Mouse (Mus musculus): Measurements from ENCODE around the gene Clcn3.
A peak's percentile ranks its signal among the peaks of the same experiment; 100 is the strongest.
"Not testable (repeated sequence)": the region's sequence is repeated elsewhere in the genome, so short reads cannot be mapped to it uniquely, and the experiment has no call there.

Gene Clcn3

DNA sequence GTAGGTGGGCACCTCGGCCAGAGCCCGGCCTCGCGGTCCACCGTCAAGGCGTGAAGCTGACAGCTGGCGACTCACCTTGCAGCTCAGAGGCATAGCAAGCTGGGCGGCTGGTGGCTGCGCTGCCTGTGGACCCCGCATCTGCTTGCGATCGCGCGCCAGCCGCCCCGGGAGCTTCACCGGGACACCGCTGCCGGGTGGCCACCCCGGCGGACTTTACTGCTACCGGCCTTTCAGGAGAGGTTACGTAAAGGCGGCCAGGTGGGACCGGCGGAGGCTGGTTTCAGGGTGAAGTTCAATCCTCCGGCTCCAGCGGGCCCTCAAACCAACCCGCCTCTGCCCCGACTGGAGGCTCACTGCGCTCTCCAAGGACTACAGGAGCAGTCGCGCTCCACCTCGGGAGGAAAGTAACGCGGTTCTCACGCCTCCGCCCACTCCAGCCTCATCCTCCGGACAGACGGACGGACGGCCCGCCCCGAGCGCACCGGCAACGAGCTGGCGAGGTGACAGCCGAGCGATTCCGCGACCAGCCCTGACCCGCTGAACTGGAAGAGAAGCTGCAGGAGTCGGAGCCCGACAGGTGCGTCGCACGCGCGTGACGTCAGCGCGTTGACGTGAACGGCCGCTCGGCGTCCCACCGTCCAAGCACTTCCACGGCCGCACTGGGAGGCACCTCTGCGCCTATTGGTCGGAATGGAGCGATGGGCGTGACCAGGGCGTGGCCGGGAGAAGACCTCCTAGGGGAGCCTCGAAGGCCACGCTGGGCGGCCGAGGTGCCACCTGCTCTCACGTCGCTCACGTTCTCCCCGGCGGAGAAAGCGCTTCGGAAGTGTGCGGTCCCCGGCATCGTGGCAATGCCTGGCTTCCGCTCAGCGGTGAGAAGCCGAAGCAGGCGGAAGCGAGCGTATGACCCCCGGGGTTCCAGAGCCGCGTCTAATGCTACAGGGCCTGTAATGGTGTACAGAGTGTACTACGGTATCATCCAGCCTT, at the start of gene Clcn3:
TSS of gene Clcn3 (minus strand) at position 600 of the 987 bp plus-strand sequence.
- DNase-seq: peak; percentile 98

DNA sequence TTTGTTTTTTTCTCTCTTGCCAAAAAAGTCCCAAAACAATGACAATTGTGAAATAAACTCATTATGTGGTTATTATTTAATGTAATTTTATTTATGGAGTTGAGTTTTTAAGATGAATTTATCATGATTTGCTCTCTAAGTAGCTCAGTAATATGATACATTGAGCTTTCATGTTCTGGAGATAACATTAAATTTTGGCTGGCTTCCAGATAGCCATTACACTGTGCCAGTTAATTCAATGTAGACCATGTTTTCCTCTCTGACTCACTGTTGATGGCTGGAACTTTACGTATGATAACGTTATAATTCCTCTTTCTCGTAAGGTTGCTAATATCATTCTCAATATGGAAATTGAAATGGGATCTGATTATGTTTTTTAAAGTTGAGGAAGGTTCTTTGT, 13.4 kb upstream of the Clcn3 start:
- DNase-seq: no peak

DNA sequence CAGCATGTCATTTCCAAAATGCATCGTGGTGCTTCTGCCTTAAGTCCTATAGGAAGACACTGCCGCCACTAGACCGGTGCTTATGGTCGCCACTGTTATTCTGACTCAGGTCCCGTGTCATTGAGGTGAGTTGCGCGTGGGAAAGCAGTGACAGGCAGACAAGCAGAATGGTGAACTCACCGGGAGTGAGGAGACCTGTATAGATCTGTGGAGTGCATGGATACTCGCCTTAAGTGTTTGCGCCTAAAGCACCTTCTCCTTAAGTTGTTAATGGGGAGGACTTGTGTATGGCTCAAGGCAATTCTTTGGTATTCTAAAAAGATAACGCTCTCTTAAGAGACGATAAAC, 10.5 kb upstream of the Clcn3 start:
- DNase-seq: no peak

- peak; percentile 96 for DNase-seq
Measured at GRCm38 (mm10) chr8:60992910-60993638, 10.0 kb upstream of the Clcn3 start, which contains the start of gene Nek1. Nek1 (plus strand) TSS chr8:60993195.

GRCm38 (mm10) chr8:60992561-60992909, 9.4 kb upstream of the Clcn3 start:
- DNase-seq: peak; percentile 84

DNA sequence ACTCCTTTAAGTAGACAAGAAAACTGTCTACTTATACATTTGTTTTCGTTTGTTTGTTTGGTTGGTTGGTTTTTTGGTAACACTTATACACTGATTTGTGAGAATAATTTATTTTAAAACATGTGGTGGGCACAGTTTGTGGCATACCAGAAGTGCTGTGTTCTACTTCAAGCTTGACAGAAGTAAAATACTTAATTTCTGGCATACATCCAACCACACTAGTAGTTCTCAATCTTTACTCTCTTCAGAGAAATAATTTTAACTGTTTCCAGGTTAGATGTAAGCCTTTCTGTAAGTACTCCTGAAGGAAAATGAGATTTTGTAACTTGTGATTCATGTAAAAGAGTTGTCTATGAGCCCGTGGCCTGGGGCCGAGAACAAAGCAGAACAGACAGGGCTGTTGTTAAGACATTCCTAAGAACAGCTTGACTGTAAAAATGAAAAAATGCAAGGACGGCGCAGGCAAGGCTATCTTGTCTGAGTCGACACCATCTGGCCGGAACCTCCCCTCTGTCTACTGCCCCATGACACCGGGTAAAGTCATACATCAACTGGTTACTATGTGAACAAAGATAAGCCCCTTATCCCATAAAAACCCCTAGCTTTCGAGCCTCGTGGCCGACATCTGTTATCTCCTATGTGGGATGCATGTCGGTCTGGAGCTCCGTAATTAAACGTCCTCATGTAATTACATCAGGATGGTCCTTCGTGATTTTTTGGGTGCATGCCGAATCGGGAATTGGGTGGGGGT, 1.3 kb upstream of the Clcn3 start:
- DNase-seq: not testable (repeated sequence)

DNA sequence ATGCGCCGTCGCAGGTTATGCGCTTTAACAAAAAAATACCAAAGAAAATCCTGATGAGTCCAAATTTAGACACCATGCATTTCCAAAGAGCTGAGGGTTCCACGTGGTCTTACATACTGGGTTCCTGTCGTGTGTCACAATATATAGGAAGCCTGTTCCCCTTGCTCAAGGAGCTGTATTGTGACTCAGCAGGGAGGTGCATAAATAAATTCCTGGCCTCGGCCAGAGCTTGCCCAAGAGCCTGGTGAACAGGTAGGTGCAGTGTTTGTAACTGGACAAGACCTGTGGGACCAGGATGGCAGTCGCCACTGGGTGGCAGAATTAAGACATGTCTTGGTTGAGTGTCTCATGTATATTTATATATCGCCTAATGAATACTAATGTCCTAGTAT, 584 bp upstream of the Clcn3 start:
- DNase-seq: peak; percentile 91

DNA sequence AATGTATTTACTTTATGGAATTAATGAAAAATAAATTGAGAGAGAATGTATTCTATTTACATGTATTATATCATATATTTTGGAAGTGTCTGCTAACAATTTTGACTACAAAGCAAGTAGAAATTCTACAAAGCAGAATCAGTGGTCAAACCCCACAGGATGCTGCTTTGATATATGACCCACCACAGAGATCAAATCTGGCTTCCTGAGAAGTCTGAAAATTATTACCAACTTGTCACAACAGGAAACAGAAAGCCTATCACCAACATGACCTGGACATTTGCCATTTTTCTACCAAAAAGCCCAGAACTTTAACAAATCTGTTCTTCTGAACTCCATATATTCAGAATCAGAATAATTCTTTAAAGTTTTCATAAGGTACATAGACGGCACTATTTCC, 1.7 kb downstream of the Clcn3 start:
- no peak for DNase-seq

DNA sequence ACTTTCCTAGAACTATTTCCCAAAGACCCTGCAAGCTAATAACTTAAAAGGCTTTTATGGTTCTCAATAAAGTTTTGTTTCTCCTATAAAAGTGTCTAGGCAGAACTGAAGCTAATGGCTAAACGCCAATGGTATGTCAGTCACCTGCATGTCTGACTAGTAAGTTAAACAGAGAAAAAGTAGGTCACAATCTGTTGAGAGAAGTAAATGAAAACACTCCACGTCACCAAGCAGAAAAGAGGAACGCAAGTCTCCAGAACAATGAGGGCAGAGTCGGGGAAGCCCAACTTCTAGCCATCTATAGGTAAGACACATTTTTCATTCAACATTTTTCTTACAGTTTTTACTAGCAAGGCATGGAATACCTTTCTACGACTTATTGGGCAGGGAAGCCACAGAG, 4.6 kb downstream of the Clcn3 start:
- DNase-seq: no peak

DNA sequence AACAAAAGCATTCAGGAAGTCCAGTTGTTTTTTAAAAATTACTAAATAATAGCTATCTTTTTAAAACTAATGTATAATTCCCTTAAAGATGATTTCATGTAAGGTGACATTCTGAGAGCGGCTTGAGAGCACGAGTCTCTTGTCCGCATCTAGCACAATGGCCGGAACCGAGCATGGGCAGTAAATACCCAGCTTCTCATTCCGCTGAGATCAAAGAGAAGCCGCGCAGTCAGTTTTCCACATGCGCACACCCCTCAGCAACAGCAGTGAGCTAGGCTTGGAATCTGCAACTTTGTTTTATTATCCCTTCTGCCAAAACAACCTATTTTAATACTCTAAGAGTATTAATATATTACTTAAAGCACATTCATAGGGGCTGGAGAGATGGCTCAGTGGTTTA, 6.3 kb downstream of the Clcn3 start:
- DNase-seq: no peak

DNA sequence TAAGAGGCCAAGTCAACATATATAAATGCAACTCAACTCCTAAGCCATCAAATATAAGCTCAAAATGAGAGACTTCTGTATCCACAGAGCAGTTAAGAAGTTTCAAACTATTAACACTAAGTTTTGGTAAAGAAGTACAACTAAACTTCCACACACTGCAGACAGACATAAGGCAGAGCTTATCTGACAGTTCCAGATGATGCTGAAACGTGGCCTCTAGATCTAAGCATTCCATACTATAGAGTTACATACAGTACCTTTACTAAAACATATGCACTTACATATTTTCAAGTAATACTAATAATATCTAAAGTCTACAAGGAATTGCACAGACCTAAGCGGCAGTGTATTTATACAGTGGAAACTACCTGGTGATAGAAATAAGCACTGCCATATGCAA, 8.3 kb downstream of the Clcn3 start:
- no peak for DNase-seq

DNA sequence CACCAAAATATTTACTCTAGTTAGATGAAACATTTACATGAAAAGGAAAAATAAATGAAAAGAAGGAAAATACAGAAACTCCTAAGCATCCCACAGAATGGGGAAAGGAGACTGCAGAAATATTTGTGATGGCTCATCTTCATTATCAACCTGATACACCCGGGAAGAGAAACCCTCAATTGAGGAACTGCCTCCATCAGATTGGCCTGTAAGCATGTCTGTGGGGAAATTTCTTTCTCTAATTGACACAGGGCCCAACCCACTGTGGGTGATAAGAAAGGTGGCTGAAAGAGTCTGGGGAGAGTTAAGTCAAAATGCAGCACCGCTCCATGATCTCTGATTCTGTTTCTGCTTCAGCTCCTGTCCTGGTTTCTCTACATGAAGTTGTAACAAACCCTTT, 9.7 kb downstream of the Clcn3 start:
- DNase-seq: no peak

DNA sequence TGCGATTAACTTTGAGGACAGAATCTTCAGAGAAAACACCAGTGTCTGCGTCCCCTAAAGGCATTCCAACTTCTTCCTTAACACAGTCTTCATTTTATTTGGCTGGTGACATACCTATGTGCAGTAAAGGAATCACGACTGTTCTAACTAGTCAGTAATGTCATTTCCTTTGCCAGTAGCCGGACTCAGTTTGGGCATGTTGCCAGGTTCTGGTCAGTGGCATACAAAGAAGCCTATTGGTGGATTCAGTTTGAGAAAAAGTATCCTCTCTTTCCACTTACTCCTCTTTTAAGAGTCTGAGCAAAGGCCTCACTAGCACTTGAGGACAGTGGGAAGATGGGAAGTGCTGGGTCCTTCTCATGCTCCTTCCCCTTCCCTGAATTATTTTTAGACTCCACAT, 11.3 kb downstream of the Clcn3 start:
- DNase-seq: peak; percentile 33

DNA sequence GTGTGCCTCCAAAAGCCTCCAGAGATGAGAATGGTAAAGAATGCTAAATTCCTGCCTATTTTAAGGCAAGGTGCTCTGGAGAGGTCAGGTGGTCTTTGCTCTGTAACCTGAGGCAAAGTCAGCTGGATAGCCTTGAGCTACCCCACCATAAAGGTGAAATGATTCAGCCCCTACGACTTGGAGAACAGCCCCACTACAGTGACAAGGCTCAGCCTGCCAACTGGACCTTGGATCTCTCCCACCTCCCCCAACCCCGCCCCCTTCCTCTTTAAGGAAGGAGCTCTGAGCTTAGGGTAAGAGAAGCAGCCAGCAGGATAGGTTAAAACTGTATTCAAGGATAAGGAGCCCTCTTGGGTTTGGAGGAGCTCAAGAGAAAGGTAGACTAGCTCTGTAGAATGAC, 14.0 kb downstream of the Clcn3 start:
- DNase-seq: no peak

DNA sequence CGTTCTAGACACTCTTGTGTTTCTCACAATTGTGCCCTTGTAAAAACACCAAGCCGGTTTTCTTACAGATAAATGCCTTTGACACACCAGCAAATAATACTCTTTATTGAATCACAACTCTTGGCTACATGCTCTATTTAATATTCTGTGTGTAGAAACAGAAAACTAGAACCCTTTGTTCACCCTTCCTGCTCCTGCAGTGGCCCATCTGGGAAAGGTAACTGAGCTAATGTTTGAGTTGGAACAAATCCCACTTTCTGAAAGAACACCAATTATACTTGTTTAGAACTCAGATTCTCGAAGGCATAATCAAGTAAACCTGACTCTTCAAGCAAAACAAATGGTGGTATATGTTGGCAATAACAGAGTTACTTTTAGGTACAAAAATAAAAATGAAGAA, 17.4 kb downstream of the Clcn3 start:
- no peak for DNase-seq

DNA sequence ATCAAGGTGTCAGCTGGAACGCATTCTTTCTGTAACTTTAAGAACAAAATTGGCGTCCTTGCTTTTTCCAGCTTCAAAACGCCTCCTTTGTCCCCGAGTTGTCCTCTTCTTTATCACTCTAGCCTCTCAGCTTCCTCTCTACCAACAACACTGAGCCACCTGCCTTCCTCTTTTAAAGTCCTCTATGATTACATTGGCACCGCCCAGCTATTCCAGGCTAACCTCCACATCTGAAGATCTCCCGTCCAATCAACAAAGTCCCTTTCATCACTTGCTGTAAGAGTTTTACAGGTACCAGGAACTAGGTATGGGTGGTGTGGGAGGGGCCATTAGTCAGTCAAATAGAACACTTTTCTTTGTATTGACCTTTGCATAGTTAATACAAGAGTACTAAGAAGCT, 17.8 kb downstream of the Clcn3 start:
- DNase-seq: no peak

DNA sequence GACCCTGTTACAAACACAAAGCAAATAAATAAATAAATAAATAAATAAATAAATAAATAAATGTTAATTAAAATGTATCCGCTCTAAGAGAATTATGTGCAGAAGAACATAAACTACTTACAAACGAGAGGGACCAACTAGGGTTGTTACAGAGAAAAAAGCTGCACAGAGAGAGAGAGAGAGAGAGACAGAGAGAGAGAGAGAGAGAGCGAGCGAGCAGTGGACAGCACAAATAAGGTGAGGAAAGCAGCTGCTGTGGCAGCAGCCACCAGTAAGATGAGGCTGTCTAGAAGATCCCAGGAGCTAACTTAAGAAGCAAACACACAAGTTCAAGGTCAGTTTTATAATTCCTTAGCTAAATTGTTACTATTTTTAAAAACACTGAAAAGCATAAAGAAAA, 18.6 kb downstream of the Clcn3 start:
- DNase-seq: no peak

- DNase-seq: no peak
Measured at GRCm38 (mm10) chr8:60963931-60964330, 19.2 kb downstream of the Clcn3 start.

DNA sequence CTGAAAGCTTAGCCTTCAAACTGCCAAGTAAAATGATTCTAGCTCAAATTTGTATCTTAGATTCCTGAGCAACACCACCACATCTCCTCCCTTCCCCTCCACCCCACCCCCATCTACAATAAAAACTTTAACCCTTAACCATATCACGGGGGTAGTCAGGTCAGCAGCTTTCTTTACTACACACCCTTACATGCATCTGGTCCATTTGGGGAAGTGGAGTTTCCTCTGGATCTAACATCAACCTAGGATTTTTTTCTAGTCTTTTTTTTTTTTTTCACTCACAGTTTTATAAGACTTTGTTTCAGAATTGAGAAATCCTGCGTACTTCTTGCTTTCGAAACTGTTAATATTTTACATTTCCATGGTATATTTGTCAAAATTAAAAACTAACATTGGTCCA, 20.3 kb downstream of the Clcn3 start:
- no peak for DNase-seq

DNA sequence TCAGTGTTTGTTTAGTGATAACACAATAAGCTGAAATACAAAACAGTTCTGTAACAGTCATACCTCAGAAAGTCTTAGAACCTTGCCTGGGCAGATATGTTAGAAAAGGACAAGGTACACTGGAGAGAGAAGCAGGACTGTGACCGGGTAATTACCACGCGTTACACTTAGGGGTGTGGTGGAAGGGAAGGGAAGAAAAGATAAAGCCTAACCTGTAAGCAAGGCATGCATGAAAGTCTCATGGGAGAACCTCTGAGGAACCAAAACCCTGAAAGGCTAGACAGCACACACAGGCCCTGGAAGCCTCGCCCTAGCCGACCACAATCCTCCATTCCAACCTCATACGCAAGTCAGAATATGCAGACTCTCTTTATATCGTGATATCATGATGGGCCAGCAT, 26.3 kb downstream of the Clcn3 start:
- no peak for DNase-seq

DNA sequence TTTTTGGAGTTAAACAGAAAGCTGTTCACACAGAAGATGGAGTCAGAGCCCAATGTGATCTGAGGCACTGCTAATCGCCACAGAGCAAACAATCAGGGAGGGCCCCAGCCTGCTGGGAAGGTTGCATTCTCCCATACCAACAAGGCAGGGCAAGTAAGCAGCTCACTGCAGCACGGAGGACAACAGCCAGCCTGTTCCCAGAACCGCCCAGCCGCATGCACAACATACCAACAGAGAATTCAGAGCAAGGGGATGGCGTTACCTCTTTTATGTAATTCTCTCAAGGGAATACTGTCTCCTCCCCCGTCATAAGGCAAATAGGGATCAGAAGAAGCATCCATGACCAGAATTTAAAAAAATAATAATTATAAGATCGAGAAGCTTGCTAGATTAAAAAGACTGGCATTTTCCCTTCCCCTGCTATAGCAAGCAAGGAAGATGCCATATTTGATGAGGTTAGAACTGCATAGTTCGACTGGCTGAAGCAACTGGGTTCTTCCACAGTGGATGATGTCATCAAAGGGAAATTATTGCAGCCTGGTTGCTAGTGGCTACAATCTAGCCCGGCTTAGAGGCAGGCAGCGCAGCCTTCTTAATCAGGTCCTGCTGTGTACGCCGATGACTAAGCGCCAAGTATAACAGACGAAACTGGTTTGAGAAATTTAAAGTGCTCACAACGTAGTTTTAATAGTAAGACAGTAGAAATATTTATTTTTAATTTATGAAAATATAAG, 28.7 kb downstream of the Clcn3 start:
- DNase-seq: peak; percentile 58

GRCm38 (mm10) chr8:60952803-60953202, 30.3 kb downstream of the Clcn3 start:
- DNase-seq: no peak

GRCm38 (mm10) chr8:60951757-60952156, 31.3 kb downstream of the Clcn3 start:
- no peak for DNase-seq
